Mouse (Mus musculus) spleen, adult 18-20 months (tissue): ENCODE measurements around the gene Vwa7.
"Not testable (repeated sequence)": the region's sequence is repeated elsewhere in the genome, so short reads cannot be mapped to it uniquely, and the experiment has no call there.

Experiments used
- DNase-seq, 2 experiments: peaks; one replicate each; pipeline ENCODE4 v3.0.0; 2022; ENCODE audit warnings: mixed read lengths in 2 of 2

The Vwa7 gene

GRCm38 (mm10) chr17:35022541-35023060, 6.2 kb downstream of the Vwa7 start:
- no peak for DNase-seq

GRCm38 (mm10) chr17:35023221-35023620, 6.8 kb downstream of the Vwa7 start:
- DNase-seq = no peak

GRCm38 (mm10) chr17:35023756-35024155, 7.4 kb downstream of the Vwa7 start:
- DNase-seq = no peak

GRCm38 (mm10) chr17:35024261-35024660, 7.9 kb downstream of the Vwa7 start:
- no peak for DNase-seq

GRCm38 (mm10) chr17:35024691-35025488, 8.5 kb downstream of the Vwa7 start:
- DNase-seq = no peak

GRCm38 (mm10) chr17:35026206-35026605, 9.8 kb downstream of the Vwa7 start:
- DNase-seq = no peak

- DNase-seq = no peak
These were observed 11.1 kb downstream of the Vwa7 start, which contains the start of gene Sapcd1 for GRCm38 (mm10) chr17:35027277-35028068. Sapcd1 (minus strand) TSS chr17:35028016.

- DNase-seq = no peak
These were observed 11.9 kb downstream of the Vwa7 start for GRCm38 (mm10) chr17:35028315-35028714.

- peak in 1 of 2 experiments; percentile 50 for DNase-seq
These were observed 13.5 kb downstream of the Vwa7 start for GRCm38 (mm10) chr17:35029691-35030532.

GRCm38 (mm10) chr17:35031272-35031671, 14.9 kb downstream of the Vwa7 start:
- DNase-seq = no peak

- DNase-seq = no peak
These were observed 15.5 kb downstream of the Vwa7 start for GRCm38 (mm10) chr17:35031880-35032279.

- DNase-seq = no peak
These were observed 16.0 kb downstream of the Vwa7 start for GRCm38 (mm10) chr17:35032323-35032870.

- not testable (repeated sequence) for DNase-seq
These were observed 17.3 kb downstream of the Vwa7 start for GRCm38 (mm10) chr17:35033703-35034102.

- DNase-seq = no peak
These were observed 18.5 kb downstream of the Vwa7 start for GRCm38 (mm10) chr17:35034896-35035295.

- DNase-seq = no peak
These were observed 22.9 kb downstream of the Vwa7 start for GRCm38 (mm10) chr17:35039121-35039873.

- no peak for DNase-seq
These were observed 27.4 kb downstream of the Vwa7 start for GRCm38 (mm10) chr17:35043794-35044193.

- no peak for DNase-seq
These were observed 28.8 kb downstream of the Vwa7 start for GRCm38 (mm10) chr17:35044904-35045806.

- DNase-seq = peak in 1 of 2 experiments; percentile 32
These were observed 29.7 kb downstream of the Vwa7 start for GRCm38 (mm10) chr17:35045807-35046680.
